Mouse (Mus musculus) myocyte (in vitro differentiated cells): ENCODE results near the gene Pou5f1. TPM values are rescaled to one million over a fixed set of nuclear protein-coding genes. Genes with fewer than 3 reads are reported as not detected.

Source experiments
- H3K27me3 ChIP-seq: one replicate; pipeline ENCODE4 v1.6.1; 2011; ENCODE audit not compliant: control insufficient read depth, insufficient read depth, insufficient read length
- H3K36me3 ChIP-seq: one replicate; pipeline ENCODE4 v1.6.1; 2011; ENCODE audit not compliant: control insufficient read depth, insufficient read depth
- H3K4me2 ChIP-seq: one replicate; pipeline ENCODE4 v1.6.1; 2011; ENCODE audit warnings: low read depth, control low read depth
- H3K4me3 ChIP-seq: one replicate; pipeline ENCODE4 v1.5.1; 2011; ENCODE audit warnings: mild to moderate bottlenecking, control low read depth, moderate library complexity
- H3K79me2 ChIP-seq: one replicate; pipeline ENCODE4 v1.6.1; 2011; ENCODE audit not compliant: control insufficient read depth, insufficient read depth
- H3ac ChIP-seq: one replicate; pipeline ENCODE4 v1.6.1; 2011; ENCODE audit not compliant: control insufficient read depth, insufficient read length
- CEBPB ChIP-seq: IDR thresholded peaks from 2 replicates; pipeline ENCODE4 v1.6.1; 2011; ENCODE audit warnings: mild to moderate bottlenecking, moderate library complexity; ENCODE audit not compliant: poor library complexity, insufficient read depth, severe bottlenecking
- E2F4 ChIP-seq: IDR thresholded peaks from one replicate; pipeline ENCODE4 v1.6.1; 2011; ENCODE audit warnings: mild to moderate bottlenecking, control low read depth, moderate library complexity; ENCODE audit not compliant: insufficient read depth
- MAX ChIP-seq: IDR thresholded peaks from one replicate; pipeline ENCODE4 v1.6.1; 2011; ENCODE audit warnings: low read depth, mild to moderate bottlenecking, control low read depth
- MYOD1 ChIP-seq, 3 experiments: IDR thresholded peaks; one replicate each; pipeline ENCODE4 v1.6.1; 2011; ENCODE audit warnings: control low read depth in 2 of 3, low read depth in 2 of 3, mild to moderate bottlenecking in 2 of 3, moderate library complexity in 1 of 3; ENCODE audit not compliant: insufficient read length in 2 of 3, control insufficient read depth in 1 of 3
- MYOG ChIP-seq, 3 experiments: IDR thresholded peaks; one replicate each; pipeline ENCODE4 v1.6.1; 2011; ENCODE audit warnings: control low read depth in 2 of 3, low read depth in 2 of 3, mild to moderate bottlenecking in 2 of 3; ENCODE audit not compliant: insufficient read length in 2 of 3, control insufficient read depth in 1 of 3, insufficient read depth in 1 of 3
- POLR2A ChIP-seq: IDR thresholded peaks from one replicate; pipeline ENCODE4 v1.6.1; 2011; ENCODE audit warnings: low read depth, mild to moderate bottlenecking, control low read depth, moderate library complexity; ENCODE audit not compliant: insufficient read length
- POLR2AphosphoS2 ChIP-seq: IDR thresholded peaks from one replicate; pipeline ENCODE4 v1.6.1; 2011; ENCODE audit warnings: low read depth, control low read depth; ENCODE audit not compliant: insufficient read length
- REST ChIP-seq: IDR thresholded peaks from one replicate; pipeline ENCODE4 v1.6.1; 2011; ENCODE audit warnings: mild to moderate bottlenecking, control low read depth, moderate library complexity; ENCODE audit not compliant: insufficient read depth, insufficient read length
- SRF ChIP-seq: IDR thresholded peaks from one replicate; pipeline ENCODE4 v1.6.1; 2011; ENCODE audit warnings: low read depth; ENCODE audit not compliant: control insufficient read depth, insufficient read length
- TCF12 ChIP-seq: IDR thresholded peaks from one replicate; pipeline ENCODE4 v1.6.1; 2011; ENCODE audit warnings: mild to moderate bottlenecking, control low read depth; ENCODE audit not compliant: poor library complexity, insufficient read depth, severe bottlenecking
- TCF3 ChIP-seq: IDR thresholded peaks from one replicate; pipeline ENCODE4 v1.6.1; 2011; ENCODE audit warnings: low read depth, control low read depth; ENCODE audit not compliant: insufficient read length
- USF1 ChIP-seq: IDR thresholded peaks from one replicate; pipeline ENCODE4 v1.6.1; 2011; ENCODE audit warnings: low read depth, mild to moderate bottlenecking, control low read depth, moderate library complexity
- polyA plus RNA-seq: library from polyadenylated mRNA; unstranded; fragments of >200 nt; fragmentation: generic; extraction: Trizol; gene quantifications from one replicate; pipeline ENCODE4 v1.2.1, GENCODE M21; 2012; ENCODE audit warnings: missing spikeins

Pou5f1 gene
- polyA plus RNA-seq, 1 experiment = not detected

GRCm38 (mm10) chr17:35526644-35527043 is 20.8 kb downstream of the Pou5f1 start:
- no peak overlapping the region for H3ac ChIP-seq
- TF ChIP-seq CEBPB = no peak
- TF ChIP-seq REST = no peak
- TF ChIP-seq MAX = no peak
- TF ChIP-seq MYOG (IDR thresholded peaks at IDR 0.05; ENCODE audit: control insufficient read depth in 1 of 3, insufficient read depth in 1 of 3, insufficient read length in 2 of 3, low read depth in 2 of 3) = no peak
- no peaks in the 10 kb centered on the region for H3K36me3 ChIP-seq
- no peaks in the 10 kb centered on the region for H3K27me3 ChIP-seq
- H3K4me2 ChIP-seq = no peak overlapping the region
- H3K4me3 ChIP-seq = no peak overlapping the region
- H3K79me2 ChIP-seq = no peaks in the 10 kb centered on the region

GRCm38 (mm10) chr17:35532360-35532759 is 26.5 kb downstream of the Pou5f1 start:
- Histone ChIP-seq H3K4me2 (no peak overlapping the region), H3K36me3 (no peaks in the 10 kb centered on the region), H3ac (no peak overlapping the region), H3K79me2 (no peaks in the 10 kb centered on the region), H3K27me3 (no peaks in the 10 kb centered on the region), H3K4me3 (no peak overlapping the region)
- TF ChIP-seq E2F4 (no peak), CEBPB (no peak), MYOD1 (IDR thresholded peaks at IDR 0.05; ENCODE audit: control insufficient read depth in 1 of 3, insufficient read length in 2 of 3, low read depth in 2 of 3) (no peak), POLR2AphosphoS2 (no peak), TCF3 (no peak), USF1 (no peak), SRF (no peak), POLR2A (no peak), TCF12 (no peak), MAX (no peak), MYOG (IDR thresholded peaks at IDR 0.05; ENCODE audit: control insufficient read depth in 1 of 3, insufficient read depth in 1 of 3, insufficient read length in 2 of 3, low read depth in 2 of 3) (no peak)

- Histone ChIP-seq H3K79me2 (no peaks in the 10 kb centered on the region), H3K4me3 (no peak within 1 kb of the TSS), H3K36me3 (no peaks in the 10 kb centered on the region), H3K27me3 (no peaks in the 10 kb centered on the region), H3K4me2 (no peak within 1 kb of the TSS), H3ac (no peak within 1 kb of the TSS)
- TF ChIP-seq POLR2AphosphoS2 = no peak
- TF ChIP-seq CEBPB = no peak
- TF ChIP-seq POLR2A = no peak
- TF ChIP-seq MYOD1 (IDR thresholded peaks at IDR 0.05; ENCODE audit: control insufficient read depth in 1 of 3, insufficient read length in 2 of 3, low read depth in 2 of 3) = no peak
- no peak for TF ChIP-seq SRF
- no peak for TF ChIP-seq E2F4
- no peak for TF ChIP-seq TCF3
- TF ChIP-seq REST = no peak
- TF ChIP-seq TCF12 = no peak
- TF ChIP-seq MAX = no peak
- no peak for TF ChIP-seq USF1
- TF ChIP-seq MYOG (IDR thresholded peaks at IDR 0.05; ENCODE audit: control insufficient read depth in 1 of 3, insufficient read depth in 1 of 3, insufficient read length in 2 of 3, low read depth in 2 of 3) = no peak
Observed at GRCm38 (mm10) chr17:35532901-35533300, 27.1 kb downstream of the Pou5f1 start, which contains the start of gene Psors1c2. Gene Psors1c2, plus strand, starts transcription at chr17:35533201.

GRCm38 (mm10) chr17:35534343-35534742 is 28.5 kb downstream of the Pou5f1 start:
- H3K79me2 ChIP-seq = no peaks in the 10 kb centered on the region
- H3K4me3 ChIP-seq = no peak overlapping the region
- H3ac ChIP-seq = no peak overlapping the region
- no peaks in the 10 kb centered on the region for H3K36me3 ChIP-seq
- H3K4me2 ChIP-seq = no peak overlapping the region
- no peaks in the 10 kb centered on the region for H3K27me3 ChIP-seq
- TF ChIP-seq SRF (no peak), MYOG (IDR thresholded peaks at IDR 0.05; ENCODE audit: control insufficient read depth in 1 of 3, insufficient read depth in 1 of 3, insufficient read length in 2 of 3, low read depth in 2 of 3) (no peak), MAX (no peak), CEBPB (no peak), REST (no peak), POLR2AphosphoS2 (no peak), TCF3 (no peak), TCF12 (no peak), USF1 (no peak), E2F4 (no peak), MYOD1 (IDR thresholded peaks at IDR 0.05; ENCODE audit: control insufficient read depth in 1 of 3, insufficient read length in 2 of 3, low read depth in 2 of 3) (no peak), POLR2A (no peak)

GRCm38 (mm10) chr17:35537421-35537820 is 31.6 kb downstream of the Pou5f1 start:
- Histone ChIP-seq H3K4me2 (no peak overlapping the region), H3ac (no peak overlapping the region), H3K36me3 (no peaks in the 10 kb centered on the region), H3K79me2 (no peaks in the 10 kb centered on the region), H3K27me3 (no peaks in the 10 kb centered on the region), H3K4me3 (no peak overlapping the region)
- TF ChIP-seq SRF = no peak
- no peak for TF ChIP-seq E2F4
- TF ChIP-seq TCF3 = no peak
- TF ChIP-seq REST = no peak
- TF ChIP-seq MYOD1 (IDR thresholded peaks at IDR 0.05; ENCODE audit: control insufficient read depth in 1 of 3, insufficient read length in 2 of 3, low read depth in 2 of 3) = no peak
- TF ChIP-seq TCF12 = no peak
- TF ChIP-seq MYOG (IDR thresholded peaks at IDR 0.05; ENCODE audit: control insufficient read depth in 1 of 3, insufficient read depth in 1 of 3, insufficient read length in 2 of 3, low read depth in 2 of 3) = no peak
- no peak for TF ChIP-seq POLR2AphosphoS2
- no peak for TF ChIP-seq USF1
- no peak for TF ChIP-seq CEBPB
- no peak for TF ChIP-seq POLR2A
- no peak for TF ChIP-seq MAX
